Mouse (Mus musculus) ES-Bruce4 (cell line): ENCODE data around the gene Tom1l2. TPM values are rescaled to one million over a fixed set of nuclear protein-coding genes. Genes with fewer than 3 reads are reported as not detected.

ENCODE experiments used
- H3K27ac ChIP-seq: 2 replicates; pipeline ENCODE4 v1.5.1; 2012; ENCODE audit warnings: low read length, inconsistent platforms; ENCODE audit not compliant: insufficient read depth
- H3K27me3 ChIP-seq: 2 replicates; pipeline ENCODE4 v1.6.1; 2012; ENCODE audit warnings: mild to moderate bottlenecking, low read length, inconsistent platforms; ENCODE audit not compliant: control insufficient read depth, poor library complexity, insufficient read depth, severe bottlenecking
- H3K36me3 ChIP-seq: 2 replicates; pipeline ENCODE4 v1.6.1; 2012; ENCODE audit warnings: inconsistent platforms, mild to moderate bottlenecking, low read length, moderate library complexity; ENCODE audit not compliant: control insufficient read depth, poor library complexity, insufficient read depth, severe bottlenecking
- H3K4me1 ChIP-seq: one replicate; pipeline ENCODE4 v1.8.1; 2011; ENCODE audit warnings: low read length; ENCODE audit not compliant: control insufficient read depth, insufficient read depth
- H3K4me3 ChIP-seq: 2 replicates; pipeline ENCODE4 v1.5.1; 2011; ENCODE audit warnings: low read depth, mild to moderate bottlenecking, low read length
- H3K9ac ChIP-seq: 2 replicates; pipeline ENCODE4 v1.6.1; 2012; ENCODE audit warnings: low read depth, mild to moderate bottlenecking, inconsistent platforms; ENCODE audit not compliant: poor library complexity, severe bottlenecking
- H3K9me3 ChIP-seq: replicated peaks from 2 replicates; pipeline ENCODE4 v1.6.1; 2012; ENCODE audit warnings: mild to moderate bottlenecking, low read length, inconsistent platforms; ENCODE audit not compliant: control insufficient read depth, poor library complexity, insufficient read depth, severe bottlenecking
- CTCF ChIP-seq: IDR thresholded peaks from one replicate; pipeline ENCODE4 v1.8.1; 2011; ENCODE audit warnings: low read depth, low read length
- EP300 ChIP-seq: IDR thresholded peaks from 2 replicates; pipeline ENCODE4 v1.6.1; 2011; ENCODE audit warnings: low read depth, low read length; ENCODE audit not compliant: insufficient read depth
- POLR2A ChIP-seq: IDR thresholded peaks from one replicate; pipeline ENCODE4 v1.8.1; 2011; ENCODE audit warnings: low read length; ENCODE audit not compliant: insufficient read depth
- polyA plus RNA-seq: library from polyadenylated mRNA; stranded (reverse); fragments of >200 nt; gene quantifications from 2 replicates; pipeline ENCODE4 v1.2.4, GENCODE M21; 2011; ENCODE audit warnings: low read depth; ENCODE audit not compliant: missing spikeins, insufficient read depth, insufficient read length

Gene Tom1l2
- polyA plus RNA-seq, 1 experiment, result 9.9 TPM

DNA sequence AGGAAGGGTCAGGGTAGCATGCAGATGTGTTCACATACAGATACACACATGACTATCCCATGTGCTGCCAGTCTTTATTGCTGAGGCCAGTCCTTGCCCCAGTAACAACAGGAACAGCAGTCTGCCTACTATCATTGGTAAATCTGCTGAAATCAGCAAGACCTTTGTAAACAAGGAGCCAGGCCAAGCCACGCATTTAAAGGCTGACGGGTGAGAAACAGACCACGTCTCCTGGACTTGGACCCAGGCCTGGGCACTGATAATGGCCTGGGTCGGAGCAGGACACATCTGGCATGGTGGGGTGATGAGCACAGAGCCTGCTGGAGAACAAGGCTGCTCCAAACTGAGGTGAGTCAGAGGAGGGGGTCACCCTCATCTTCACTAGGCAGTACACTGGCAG lies 112.2 kb downstream of the Tom1l2 start:
- no peak overlapping the region for H3K4me3 ChIP-seq
- H3K27me3 ChIP-seq, result no peaks in the 10 kb centered on the region
- TF ChIP-seq CTCF, result no peak
- TF ChIP-seq POLR2A, result no peak
- TF ChIP-seq EP300, result no peak
- no peaks in the 10 kb centered on the region for H3K9me3 ChIP-seq
- no peaks in the 10 kb centered on the region for H3K36me3 ChIP-seq
- H3K27ac ChIP-seq, result no peak overlapping the region
- H3K4me1 ChIP-seq, result no peaks in the 10 kb centered on the region
- no peak overlapping the region for H3K9ac ChIP-seq

DNA sequence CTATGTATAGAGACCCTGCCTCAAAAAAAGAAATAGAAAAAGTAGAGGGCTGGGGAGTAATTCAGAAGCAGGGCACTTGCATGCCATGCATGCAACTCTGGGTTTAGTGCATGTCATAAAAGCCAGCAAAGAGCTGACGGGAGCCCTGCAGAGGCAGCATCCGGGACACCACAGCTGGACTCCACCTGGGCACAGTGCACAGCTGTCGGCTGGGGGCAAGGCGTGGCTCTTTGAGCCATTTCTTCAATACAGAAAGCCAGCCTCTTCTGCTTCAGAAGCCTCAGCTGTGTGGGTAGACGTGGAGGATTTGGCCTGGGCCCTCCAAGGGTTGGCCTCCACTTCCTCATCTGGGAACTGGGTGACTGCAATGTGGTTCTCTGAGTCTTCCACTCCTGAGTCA lies 117.4 kb downstream of the Tom1l2 start:
- no peak overlapping the region for H3K4me3 ChIP-seq
- H3K36me3 ChIP-seq, result no peaks in the 10 kb centered on the region
- TF ChIP-seq EP300 (no peak), POLR2A (no peak), CTCF (no peak)
- H3K9ac ChIP-seq, result no peak overlapping the region
- peaks cover 10% of the 10 kb centered on the region for H3K4me1 ChIP-seq
- H3K27ac ChIP-seq, result no peak overlapping the region
- no peaks in the 10 kb centered on the region for H3K27me3 ChIP-seq
- H3K9me3 ChIP-seq, result no peaks in the 10 kb centered on the region

DNA sequence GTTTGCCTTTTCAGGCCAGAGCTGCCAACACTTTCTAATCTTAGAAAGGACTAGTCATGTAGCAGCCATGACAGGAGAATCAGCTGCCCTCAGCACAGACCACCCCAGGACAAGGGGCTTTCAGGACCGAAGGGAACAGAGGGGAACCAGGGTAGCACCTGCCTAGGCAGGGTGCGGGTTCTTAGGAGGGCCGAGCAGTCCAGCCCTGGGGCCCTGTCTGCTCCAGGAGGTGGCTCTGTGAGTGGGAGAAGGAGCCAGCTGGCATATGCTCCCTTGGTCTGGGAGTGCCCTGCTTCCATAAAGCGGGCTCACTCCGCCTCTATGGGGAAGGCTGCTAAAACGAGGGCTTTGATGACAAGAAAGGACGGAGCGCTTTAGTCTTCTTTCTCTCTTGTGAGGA lies 119.5 kb downstream of the Tom1l2 start:
- Histone ChIP-seq H3K36me3 (no peaks in the 10 kb centered on the region), H3K4me1 (peaks cover 10% of the 10 kb centered on the region), H3K4me3 (no peak overlapping the region), H3K27ac (no peak overlapping the region), H3K9ac (peak overlapping the region; percentile 10; the same call in 1 of the 2 replicates), H3K9me3 (no peaks in the 10 kb centered on the region), H3K27me3 (no peaks in the 10 kb centered on the region)
- TF ChIP-seq POLR2A (no peak), CTCF (no peak), EP300 (no peak)

DNA sequence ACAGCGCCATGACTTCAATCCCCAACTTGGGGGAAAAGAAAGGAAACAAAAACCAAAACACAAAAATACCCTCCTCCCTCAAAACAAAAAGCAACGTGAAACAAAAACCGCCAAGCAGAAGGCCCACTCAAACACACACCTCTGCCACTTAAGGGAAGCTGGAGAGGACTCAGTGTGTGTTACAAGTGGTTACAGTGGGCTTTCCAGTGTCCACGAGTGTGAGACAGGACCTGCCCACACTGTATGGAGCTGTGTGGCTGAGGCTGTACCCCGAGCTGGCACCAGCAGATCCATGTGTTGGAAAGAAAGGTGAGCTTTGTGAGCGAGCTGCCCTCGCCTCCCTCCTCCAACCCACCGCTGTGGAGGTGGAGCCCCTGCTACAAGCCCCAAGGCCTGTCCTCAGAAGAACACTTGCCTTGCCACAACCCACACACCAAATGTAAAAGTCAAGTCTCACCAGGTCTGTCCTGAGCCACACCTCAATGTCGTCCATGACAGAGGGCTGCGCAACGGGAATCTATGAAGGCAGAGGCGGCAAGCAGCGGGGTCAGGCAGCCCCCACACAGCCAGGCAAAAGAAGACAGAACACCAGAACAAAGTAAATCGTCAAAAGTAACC lies 120.2 kb downstream of the Tom1l2 start:
- TF ChIP-seq EP300 (no peak), CTCF (no peak), POLR2A (no peak)
- no peaks in the 10 kb centered on the region for H3K36me3 ChIP-seq
- H3K27ac ChIP-seq, result no peak overlapping the region
- H3K9ac ChIP-seq, result no peak overlapping the region
- no peaks in the 10 kb centered on the region for H3K9me3 ChIP-seq
- no peak overlapping the region for H3K4me3 ChIP-seq
- H3K4me1 ChIP-seq, result peaks cover 10% of the 10 kb centered on the region
- no peaks in the 10 kb centered on the region for H3K27me3 ChIP-seq

DNA sequence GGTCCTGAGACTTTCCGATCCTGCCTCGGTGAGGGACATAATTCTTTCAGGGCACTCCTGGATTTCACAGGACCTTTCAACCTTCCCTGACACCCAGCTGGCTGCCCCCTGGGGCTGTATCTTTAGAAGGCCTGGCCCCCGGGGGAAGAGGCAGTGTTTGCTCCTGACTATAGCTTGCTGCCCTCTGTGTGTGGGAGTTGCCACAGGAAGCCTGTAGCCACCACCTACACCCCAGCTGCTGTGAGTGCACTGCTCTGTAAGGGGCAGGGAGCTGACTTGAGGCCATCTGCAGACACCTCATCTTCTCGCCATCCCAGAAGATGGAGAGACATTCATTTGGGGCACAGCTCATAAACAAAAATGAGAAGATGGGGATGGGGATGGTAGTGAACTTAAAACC lies 120.8 kb downstream of the Tom1l2 start:
- no peak for TF ChIP-seq POLR2A
- TF ChIP-seq EP300, result no peak
- no peak overlapping the region for H3K9ac ChIP-seq
- H3K36me3 ChIP-seq, result no peaks in the 10 kb centered on the region
- H3K4me1 ChIP-seq, result peaks cover 10% of the 10 kb centered on the region
- no peak overlapping the region for H3K27ac ChIP-seq
- no peak overlapping the region for H3K4me3 ChIP-seq
- no peaks in the 10 kb centered on the region for H3K9me3 ChIP-seq
- H3K27me3 ChIP-seq, result no peaks in the 10 kb centered on the region

DNA sequence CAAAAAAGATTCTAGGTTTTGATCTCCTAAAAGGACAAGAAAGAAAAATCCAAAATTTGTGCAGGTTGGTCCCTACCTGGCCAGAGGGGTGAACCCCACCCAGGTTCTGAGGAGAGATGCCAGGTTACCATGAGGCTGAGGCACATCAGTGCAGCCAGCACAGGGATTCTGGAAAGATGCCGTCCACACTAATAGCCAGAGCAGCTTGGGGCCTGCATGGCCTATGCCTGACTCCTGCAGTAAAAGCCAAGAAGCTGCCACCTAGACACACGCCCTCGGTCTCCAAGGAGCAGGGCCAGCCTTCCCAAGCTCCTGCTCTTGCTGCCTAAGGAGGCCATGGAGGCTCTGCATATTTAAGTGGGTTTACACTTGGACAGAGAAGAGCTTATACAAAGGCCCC lies 121.4 kb downstream of the Tom1l2 start:
- H3K9me3 ChIP-seq, result no peaks in the 10 kb centered on the region
- H3K9ac ChIP-seq, result no peak overlapping the region
- H3K4me1 ChIP-seq, result peaks cover 10% of the 10 kb centered on the region
- H3K27ac ChIP-seq, result no peak overlapping the region
- H3K36me3 ChIP-seq, result no peaks in the 10 kb centered on the region
- TF ChIP-seq CTCF, result no peak
- no peak overlapping the region for H3K4me3 ChIP-seq
- no peaks in the 10 kb centered on the region for H3K27me3 ChIP-seq
